Mouse (Mus musculus) adrenal gland, adult (tissue): Measurements from ENCODE around the gene Gm6583.

Experiments
- DNase-seq, 2 experiments: peaks; one replicate each; pipeline ENCODE4 v3.0.0; 2022 to 2023; ENCODE audit warnings: low spot score in 1 of 2; ENCODE audit not compliant: inconsistent age in 2 of 2

Gm6583 gene

GRCm38 (mm10) chr5:112355910-112356309 lies at the start of gene Gm6583:
Gene Gm6583 (minus strand): TSS chr5:112356033.
- peak in 1 of 2 experiments; percentile 32 for DNase-seq

- DNase-seq, result no peak
These were observed 46.6 kb upstream of the Gm6583 start for GRCm38 (mm10) chr5:112402437-112402836.

- DNase-seq, result peak; percentile 37 to 56
These were observed 43.5 kb upstream of the Gm6583 start for GRCm38 (mm10) chr5:112399284-112399683.

- DNase-seq, result no peak
These were observed 40.2 kb upstream of the Gm6583 start for GRCm38 (mm10) chr5:112396066-112396465.

- DNase-seq, result peak in 1 of 2 experiments; percentile 60
These were observed 39.1 kb upstream of the Gm6583 start, which contains the start of gene Asphd2 for GRCm38 (mm10) chr5:112394779-112395443. Gene Asphd2 (minus strand): TSS chr5:112394866.

GRCm38 (mm10) chr5:112394415-112394763 lies 38.6 kb upstream of the Gm6583 start:
- no peak for DNase-seq

- no peak for DNase-seq
These were observed 38.0 kb upstream of the Gm6583 start for GRCm38 (mm10) chr5:112393741-112394414.

GRCm38 (mm10) chr5:112391676-112392323 lies 36.0 kb upstream of the Gm6583 start:
- DNase-seq, result no peak

- no peak for DNase-seq
These were observed 35.2 kb upstream of the Gm6583 start for GRCm38 (mm10) chr5:112391002-112391401.

GRCm38 (mm10) chr5:112389352-112389751 lies 33.5 kb upstream of the Gm6583 start:
- no peak for DNase-seq

- no peak for DNase-seq
These were observed 30.1 kb upstream of the Gm6583 start for GRCm38 (mm10) chr5:112385973-112386372.

GRCm38 (mm10) chr5:112384805-112385472 lies 29.1 kb upstream of the Gm6583 start:
- DNase-seq, result no peak

- DNase-seq, result peak; percentile 80 to 90
These were observed 27.0 kb upstream of the Gm6583 start for GRCm38 (mm10) chr5:112382641-112383330.

- no peak for DNase-seq
These were observed 26.2 kb upstream of the Gm6583 start for GRCm38 (mm10) chr5:112382042-112382441.

GRCm38 (mm10) chr5:112381154-112381553 lies 25.3 kb upstream of the Gm6583 start:
- peak; percentile 66 to 81 for DNase-seq

GRCm38 (mm10) chr5:112378716-112379115 lies 22.9 kb upstream of the Gm6583 start:
- peak; percentile 79 to 92 for DNase-seq

- no peak for DNase-seq
These were observed 21.5 kb upstream of the Gm6583 start for GRCm38 (mm10) chr5:112377380-112377779.

- no peak for DNase-seq
These were observed 20.3 kb upstream of the Gm6583 start for GRCm38 (mm10) chr5:112376111-112376510.

GRCm38 (mm10) chr5:112371933-112372332 lies 16.1 kb upstream of the Gm6583 start:
- no peak for DNase-seq

- DNase-seq, result no peak
These were observed 14.5 kb upstream of the Gm6583 start for GRCm38 (mm10) chr5:112370236-112370813.

GRCm38 (mm10) chr5:112369326-112369725 lies 13.5 kb upstream of the Gm6583 start:
- DNase-seq, result no peak
